Mouse (Mus musculus) heart, embryonic 16.5 days (tissue): ENCODE measurements around the gene Tulp1. TPM values are rescaled to one million over a fixed set of nuclear protein-coding genes. Genes with fewer than 3 reads are reported as not detected.

Source experiments
- ATAC-seq: fragments of 200-750 bp; cut with Nextera tagmentation; replicated peaks from 2 replicates; pipeline ENCODE4 v1.8.0; 2017; ENCODE audit warnings: moderate number of reproducible peaks; ENCODE audit not compliant: insufficient read depth, low FRiP score; ENCODE audit errors: extremely low read depth
- H3K27ac ChIP-seq: fragments of 300-500 bp; sonication (generic); 2 replicates; pipeline ENCODE4 v1.5.1; 2014; ENCODE audit warnings: mild to moderate bottlenecking, low read length, control low read depth, moderate library complexity
- H3K27me3 ChIP-seq: fragments of 300-500 bp; sonication (generic); 2 replicates; pipeline ENCODE4 v1.6.1; 2014; ENCODE audit warnings: low read length, mixed read lengths; ENCODE audit not compliant: control insufficient read depth, insufficient read depth
- H3K36me3 ChIP-seq: fragments of 300-500 bp; sonication (generic); 2 replicates; pipeline ENCODE4 v1.6.1; 2014; ENCODE audit not compliant: control insufficient read depth, insufficient read depth
- H3K4me1 ChIP-seq: fragments of 300-500 bp; sonication (generic); 2 replicates; pipeline ENCODE4 v1.6.1; 2014; ENCODE audit warnings: low read length, mixed read lengths; ENCODE audit not compliant: control insufficient read depth, insufficient read depth
- H3K4me2 ChIP-seq: fragments of 300-500 bp; sonication (generic); 2 replicates; pipeline ENCODE4 v1.6.1; 2014; ENCODE audit warnings: low read depth, mild to moderate bottlenecking, control low read depth, low read length
- H3K4me3 ChIP-seq: fragments of 300-500 bp; sonication (generic); 2 replicates; pipeline ENCODE4 v1.5.1; 2014; ENCODE audit warnings: mild to moderate bottlenecking, control low read depth, low read length
- H3K9ac ChIP-seq: fragments of 300-500 bp; sonication (generic); 2 replicates; pipeline ENCODE4 v1.6.1; 2014; ENCODE audit warnings: low read length, control low read depth
- H3K9me3 ChIP-seq: fragments of 300-500 bp; sonication (generic); replicated peaks from 2 replicates; pipeline ENCODE4 v1.6.1; 2016; ENCODE audit warnings: low read length; ENCODE audit not compliant: control insufficient read depth
- WGBS: fragments of 180-500 bp; shearing (Covaris S2); extraction: QIAGEN DNeasy Blood & Tissue Kit; methylation state at CpG from one replicate; pipeline ENCODE4 v1.1.7; 2014; 5-methylcytosine and 5-hydroxymethylcytosine counted together
- polyA plus RNA-seq: library from polyadenylated mRNA; unstranded; fragments of >200 nt; fragmentation: Nextera tagmentation; extraction: Ambion mirVana; gene quantifications from 2 replicates; pipeline ENCODE4 v1.2.1, GENCODE M21; 2015

Tulp1 gene
- polyA plus RNA-seq, 1 experiment from 2014 or later = 2.1 TPM

DNA sequence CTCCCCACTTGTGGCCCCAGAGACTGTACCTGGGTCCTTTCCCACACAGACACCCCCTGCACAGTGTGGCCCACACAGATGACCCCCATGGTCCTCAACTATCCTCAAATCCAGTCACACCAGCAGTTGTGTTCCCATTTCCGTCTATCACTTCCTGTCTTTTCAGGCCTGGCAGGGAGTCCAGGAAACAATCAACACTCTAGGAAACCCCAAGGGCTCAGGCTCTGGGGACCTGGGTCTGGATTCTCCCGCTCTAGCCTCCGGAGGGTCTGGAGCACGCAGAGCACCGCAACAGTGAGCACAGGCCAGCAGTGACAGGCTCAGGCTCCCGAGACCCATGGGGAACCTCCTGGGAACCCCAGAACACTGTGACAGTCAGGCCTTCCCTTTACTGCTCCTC lies 16.8 kb downstream of the Tulp1 start:
- Histone ChIP-seq H3K4me3 (peak overlapping the region; percentile 73), H3K9ac (peak overlapping the region; percentile 65), H3K4me2 (peak overlapping the region; percentile 98), H3K27ac (no peak overlapping the region), H3K27me3 (0 out of 2 replicates have a peak, but pooled peaks cover 4% of the 10 kb centered on the region), H3K9me3 (no peaks in the 10 kb centered on the region), H3K36me3 (no peaks in the 10 kb centered on the region), H3K4me1 (peaks cover 50% of the 10 kb centered on the region)
- 33% methylated on average over 6 of the region's 6 CpGs for WGBS
- no peak for ATAC-seq

DNA sequence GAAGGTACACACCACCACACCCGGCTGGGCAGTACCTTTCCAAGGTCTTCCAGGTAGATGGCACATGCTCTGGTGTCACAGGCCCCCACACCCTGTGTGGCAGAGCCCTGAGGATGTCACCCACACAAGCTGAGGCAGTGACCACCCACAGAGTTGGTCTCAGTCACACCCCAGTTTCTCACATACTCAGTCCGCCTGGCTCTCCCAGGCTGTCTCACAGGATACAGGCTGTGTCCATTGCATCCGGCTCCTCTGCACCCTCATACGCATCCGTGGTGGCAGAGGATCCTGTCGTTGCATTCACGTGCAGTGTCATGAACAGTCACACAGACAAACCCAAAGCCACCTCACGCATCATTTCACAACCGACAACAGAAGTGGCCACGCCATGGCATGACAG lies 17.7 kb downstream of the Tulp1 start:
- Histone ChIP-seq H3K4me3 (no peak overlapping the region), H3K9ac (no peak overlapping the region), H3K4me1 (peaks cover 50% of the 10 kb centered on the region), H3K27ac (no peak overlapping the region), H3K36me3 (no peaks in the 10 kb centered on the region), H3K9me3 (no peaks in the 10 kb centered on the region), H3K27me3 (0 out of 2 replicates have a peak, but pooled peaks cover 2% of the 10 kb centered on the region), H3K4me2 (no peak overlapping the region)
- ATAC-seq = no peak
- 75% methylated on average over 10 of the region's 10 CpGs for WGBS

DNA sequence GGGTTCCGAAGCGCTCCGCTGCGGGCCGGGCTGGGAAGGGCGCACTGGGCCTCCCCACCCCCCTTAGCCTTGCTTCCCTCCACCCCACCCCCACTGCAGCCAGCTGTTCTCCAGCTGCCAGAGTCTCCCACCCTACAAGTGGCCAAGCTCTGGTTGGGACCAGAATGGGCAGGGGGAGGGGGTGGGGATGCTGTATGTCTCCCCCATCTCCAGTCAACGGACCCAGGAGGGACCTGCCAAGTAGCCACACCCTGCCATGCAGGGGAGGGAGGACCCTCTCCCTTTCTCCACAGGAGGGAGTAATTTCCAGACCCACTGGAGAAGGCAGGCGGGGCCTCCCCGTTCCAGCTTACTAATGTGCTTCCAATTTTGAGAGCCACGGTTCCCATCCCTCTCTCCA lies 19.1 kb downstream of the Tulp1 start:
- ATAC-seq = no peak
- Histone ChIP-seq H3K4me3 (peak overlapping the region; percentile 20), H3K9me3 (no peaks in the 10 kb centered on the region), H3K27me3 (no peaks in the 10 kb centered on the region), H3K36me3 (no peaks in the 10 kb centered on the region), H3K4me2 (peak overlapping the region; percentile 49), H3K27ac (peak overlapping the region; percentile 79), H3K4me1 (peaks cover 52% of the 10 kb centered on the region), H3K9ac (peak overlapping the region; percentile 62)
- WGBS = 19% methylated on average over 10 of the region's 10 CpGs

DNA sequence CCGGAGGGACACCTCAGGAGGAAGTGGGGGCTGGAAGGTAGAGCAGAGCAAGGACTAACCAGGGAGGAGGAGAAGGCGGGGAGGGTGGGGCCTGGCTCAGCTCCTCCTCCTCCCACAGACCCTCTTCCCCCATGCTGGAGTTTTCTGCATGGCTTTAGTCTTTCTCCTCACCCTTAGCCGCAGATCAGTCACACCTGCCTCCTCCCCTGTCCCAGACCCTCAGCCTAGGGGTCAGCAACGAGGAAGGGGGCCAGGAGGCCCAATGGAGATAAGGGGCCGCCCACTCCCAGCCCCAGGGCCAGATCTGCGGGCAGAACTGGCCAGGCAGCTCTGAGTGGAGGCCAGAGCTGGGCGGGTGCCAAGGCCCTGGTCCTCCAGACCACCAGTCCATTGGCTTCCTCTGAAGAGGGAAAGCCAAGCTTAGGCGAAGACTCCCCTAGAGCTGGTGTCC lies 19.7 kb downstream of the Tulp1 start:
- peaks cover 58% of the 10 kb centered on the region for H3K4me1 ChIP-seq
- peak overlapping the region; percentile 79 for H3K27ac ChIP-seq
- peak overlapping the region; percentile 49 for H3K4me2 ChIP-seq
- no peaks in the 10 kb centered on the region for H3K9me3 ChIP-seq
- no peaks in the 10 kb centered on the region for H3K27me3 ChIP-seq
- H3K36me3 ChIP-seq = no peaks in the 10 kb centered on the region
- H3K4me3 ChIP-seq = peak overlapping the region; percentile 20
- 9% methylated on average over 8 of the region's 8 CpGs for WGBS
- no peak for ATAC-seq
- H3K9ac ChIP-seq = peak overlapping the region; percentile 62

DNA sequence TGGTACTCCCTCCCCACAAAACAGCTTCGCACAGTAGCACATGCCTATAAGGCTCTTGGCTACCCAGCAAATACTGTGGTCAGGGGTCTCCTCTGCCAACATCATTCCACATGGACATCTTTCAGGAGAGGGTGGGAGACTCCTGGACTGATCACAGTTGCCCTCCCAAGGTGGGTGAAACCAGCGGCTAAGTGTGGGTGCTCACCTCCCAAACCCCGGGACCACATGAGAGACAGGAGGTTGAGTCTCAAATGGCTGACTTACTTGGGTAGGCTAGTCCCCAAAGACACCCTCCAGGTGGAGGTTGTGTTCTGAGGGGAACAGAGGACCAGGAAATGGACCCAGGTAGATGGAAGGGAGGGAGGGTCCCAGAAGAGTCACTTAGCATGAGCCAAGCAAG lies 20.4 kb downstream of the Tulp1 start:
- peak overlapping the region; percentile 49; the same call in 1 of the 2 replicates for H3K4me2 ChIP-seq
- no peaks in the 10 kb centered on the region for H3K27me3 ChIP-seq
- 47% methylated on average over 3 of the region's 3 CpGs for WGBS
- H3K4me1 ChIP-seq = peaks cover 59% of the 10 kb centered on the region
- ATAC-seq = no peak
- no peaks in the 10 kb centered on the region for H3K9me3 ChIP-seq
- H3K9ac ChIP-seq = peak overlapping the region; percentile 55
- H3K27ac ChIP-seq = peak overlapping the region; percentile 79
- 0 out of 2 replicates have a peak, but pooled peaks cover 3% of the 10 kb centered on the region for H3K36me3 ChIP-seq
- no peak overlapping the region for H3K4me3 ChIP-seq

DNA sequence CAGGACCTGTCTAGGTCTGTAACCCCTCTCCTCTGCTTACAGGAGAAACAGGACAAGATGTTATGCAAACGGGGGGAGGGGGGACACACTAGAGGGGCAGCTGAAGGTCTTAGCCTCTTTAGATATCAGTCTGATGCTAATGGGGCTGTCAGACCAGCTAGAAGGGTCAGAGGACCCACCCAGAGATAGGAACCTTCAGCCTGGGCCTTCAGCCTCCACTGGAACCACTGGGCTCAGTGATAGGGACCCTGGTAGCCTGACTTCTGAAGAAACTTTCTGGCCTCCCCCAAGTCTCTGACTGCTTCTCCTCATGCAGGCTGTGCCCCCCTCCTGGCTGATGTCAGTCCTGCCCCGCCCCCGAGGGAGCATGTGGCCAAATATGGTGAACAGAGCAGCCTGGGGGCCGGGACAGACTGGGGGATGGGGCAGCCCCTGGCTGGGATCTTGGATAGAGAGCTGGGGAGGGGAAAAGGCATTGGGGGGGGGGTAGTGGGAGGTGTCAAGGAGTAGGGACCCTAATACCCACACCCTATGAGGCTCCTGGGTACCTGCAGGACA lies 20.9 kb downstream of the Tulp1 start:
- Histone ChIP-seq H3K4me2 (peak overlapping the region; percentile 27; the same call in 1 of the 2 replicates), H3K9me3 (no peaks in the 10 kb centered on the region), H3K4me3 (no peak overlapping the region), H3K27me3 (no peaks in the 10 kb centered on the region), H3K4me1 (peaks cover 56% of the 10 kb centered on the region), H3K36me3 (0 out of 2 replicates have a peak, but pooled peaks cover 4% of the 10 kb centered on the region), H3K9ac (peak overlapping the region; percentile 55), H3K27ac (peak overlapping the region; percentile 79)
- WGBS = 23% methylated on average over 4 of the region's 4 CpGs
- ATAC-seq = no peak

DNA sequence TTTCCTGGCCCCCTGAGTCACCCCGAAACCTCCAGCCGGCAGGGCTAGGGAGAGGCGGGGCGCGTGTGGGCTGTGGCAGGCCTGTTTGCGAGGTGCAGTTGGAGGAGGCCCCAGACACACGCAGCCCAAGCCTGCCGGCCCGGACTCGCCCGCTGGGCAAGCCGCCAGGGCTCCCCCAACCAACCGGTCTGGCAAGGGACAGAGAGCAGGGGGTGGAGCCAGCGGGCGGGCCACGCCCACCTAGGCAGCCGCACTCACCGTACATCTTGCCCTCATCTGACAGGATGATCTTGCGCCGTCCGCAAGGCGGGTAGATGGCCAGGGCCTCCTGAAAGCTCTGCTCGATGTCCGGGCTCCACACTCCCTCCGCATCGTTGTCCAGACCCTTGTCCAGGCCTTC lies 23.9 kb downstream of the Tulp1 start:
- 0 out of 2 replicates have a peak, but pooled peaks cover 9% of the 10 kb centered on the region for H3K36me3 ChIP-seq
- H3K9me3 ChIP-seq = no peaks in the 10 kb centered on the region
- peak overlapping the region; percentile 90 for H3K27ac ChIP-seq
- peaks cover 38% of the 10 kb centered on the region for H3K4me1 ChIP-seq
- 5% methylated on average over 26 of the region's 26 CpGs for WGBS
- no peaks in the 10 kb centered on the region for H3K27me3 ChIP-seq
- peak overlapping the region; percentile 43 for H3K4me3 ChIP-seq
- H3K4me2 ChIP-seq = peak overlapping the region; percentile 67
- peak; percentile 81 for ATAC-seq
- H3K9ac ChIP-seq = peak overlapping the region; percentile 76

DNA sequence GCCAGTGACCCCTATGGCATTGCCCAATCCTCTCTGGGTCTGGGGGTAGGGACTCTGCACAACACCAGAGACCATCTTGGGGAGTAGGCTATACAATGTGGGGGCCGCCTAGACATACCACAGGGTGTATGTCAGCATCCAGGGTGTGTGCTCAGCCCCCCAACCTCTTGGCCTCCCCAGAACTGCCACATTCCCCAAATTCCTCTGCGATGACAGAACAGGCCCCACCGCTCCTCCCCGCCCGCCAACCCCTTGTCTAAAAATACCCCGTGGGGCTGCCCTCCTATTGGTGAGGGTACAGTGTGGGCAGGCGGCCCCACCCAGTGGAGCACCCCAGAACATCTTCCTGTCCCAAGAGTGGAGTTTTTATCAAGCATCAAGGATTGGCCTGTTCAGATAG lies 24.4 kb downstream of the Tulp1 start:
- no peaks in the 10 kb centered on the region for H3K9me3 ChIP-seq
- peak overlapping the region; percentile 90 for H3K27ac ChIP-seq
- peak overlapping the region; percentile 43 for H3K4me3 ChIP-seq
- peak overlapping the region; percentile 67 for H3K4me2 ChIP-seq
- peak; percentile 53 for ATAC-seq
- 38% methylated on average over 7 of the region's 7 CpGs for WGBS
- no peaks in the 10 kb centered on the region for H3K27me3 ChIP-seq
- H3K9ac ChIP-seq = peak overlapping the region; percentile 76
- H3K4me1 ChIP-seq = peaks cover 33% of the 10 kb centered on the region
- H3K36me3 ChIP-seq = 0 out of 2 replicates have a peak, but pooled peaks cover 9% of the 10 kb centered on the region

DNA sequence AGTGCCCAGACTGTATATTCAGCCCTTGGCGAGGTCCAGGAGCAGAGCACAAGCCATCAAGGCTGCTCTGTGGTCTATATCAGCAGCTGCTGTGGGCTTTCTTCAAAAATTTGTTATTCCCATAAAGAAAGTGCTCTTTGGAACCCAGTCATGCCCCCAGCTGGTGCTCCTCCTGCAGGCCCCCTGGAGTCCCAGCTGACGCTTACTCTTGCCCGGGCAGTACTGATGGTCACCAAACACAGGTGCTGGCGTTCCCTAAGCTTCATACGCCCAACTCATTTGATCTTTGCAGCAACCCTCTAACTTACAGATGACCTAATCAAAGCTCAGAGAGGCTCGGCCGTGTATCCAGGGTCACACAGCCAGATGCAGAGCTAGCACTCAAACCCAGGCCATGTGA lies 27.5 kb downstream of the Tulp1 start:
- peaks cover 17% of the 10 kb centered on the region for H3K4me1 ChIP-seq
- no peak overlapping the region for H3K27ac ChIP-seq
- 92% methylated on average over 7 of the region's 7 CpGs for WGBS
- no peaks in the 10 kb centered on the region for H3K9me3 ChIP-seq
- no peak for ATAC-seq
- H3K36me3 ChIP-seq = 0 out of 2 replicates have a peak, but pooled peaks cover 9% of the 10 kb centered on the region
- no peaks in the 10 kb centered on the region for H3K27me3 ChIP-seq
- no peak overlapping the region for H3K4me3 ChIP-seq
- no peak overlapping the region for H3K9ac ChIP-seq
- H3K4me2 ChIP-seq = no peak overlapping the region
